Mouse (Mus musculus) spleen, adult 2 months (tissue): Measurements from ENCODE around the gene Zyx. TPM values are rescaled to one million over a fixed set of nuclear protein-coding genes. Genes with fewer than 3 reads are reported as not detected.

ENCODE experiments used
- DNase-seq, 2 experiments: peaks; one replicate each; pipeline versions ENCODE4 v3.0.0 to v3.0.0-alpha.2; 2012 to 2021; ENCODE audit warnings: low spot score in 2 of 2, low read depth in 1 of 2
- H3K27ac ChIP-seq: fragments of 200-500 bp; 2 replicates; pipeline ENCODE4 v1.5.1; 2012; ENCODE audit warnings: low read length, inconsistent platforms; ENCODE audit not compliant: insufficient read depth
- H3K27me3 ChIP-seq: fragments of 200-500 bp; 2 replicates; pipeline ENCODE4 v1.6.1; 2012; ENCODE audit warnings: mild to moderate bottlenecking, moderate library complexity, low read length, inconsistent platforms; ENCODE audit not compliant: control insufficient read depth, insufficient read depth
- H3K36me3 ChIP-seq: fragments of 200-500 bp; 2 replicates; pipeline ENCODE4 v1.6.1; 2012; ENCODE audit warnings: mild to moderate bottlenecking, low read length, inconsistent platforms; ENCODE audit not compliant: control insufficient read depth, insufficient read depth
- H3K4me1 ChIP-seq: fragments of 200-500 bp; 2 replicates; pipeline ENCODE4 v1.6.1; 2011; ENCODE audit warnings: inconsistent platforms; ENCODE audit not compliant: control insufficient read depth, insufficient read depth, insufficient read length
- H3K4me3 ChIP-seq: fragments of 200-500 bp; 2 replicates; pipeline ENCODE4 v1.5.1; 2011; ENCODE audit warnings: mild to moderate bottlenecking, inconsistent platforms; ENCODE audit not compliant: insufficient read depth, insufficient read length; ENCODE audit errors: extremely low read depth
- CTCF ChIP-seq: fragments of 200-500 bp; IDR thresholded peaks from 2 replicates; pipeline ENCODE4 v1.5.1; 2011; ENCODE audit warnings: mild to moderate bottlenecking, inconsistent platforms; ENCODE audit not compliant: insufficient read depth, insufficient read length, insufficient replicate concordance; ENCODE audit errors: extremely low read depth
- POLR2A ChIP-seq: fragments of 200-500 bp; IDR thresholded peaks from 2 replicates; pipeline ENCODE4 v1.6.1; 2011; ENCODE audit warnings: low read depth, low read length, inconsistent platforms
- WGBS: fragments of 180-500 bp; shearing (Covaris S2); methylation state at CpG from one replicate; pipeline ENCODE4 v1.1.7; 2018; 5-methylcytosine and 5-hydroxymethylcytosine counted together
- polyA plus RNA-seq: library from polyadenylated mRNA; depleted of rRNA; stranded (reverse); fragments of >200 nt; gene quantifications from 2 replicates; pipeline ENCODE4 v1.2.3, GENCODE M21; 2012; rRNA removed

Gene Zyx
- polyA plus RNA-seq: 184 and 228 TPM in 2 replicates

DNA sequence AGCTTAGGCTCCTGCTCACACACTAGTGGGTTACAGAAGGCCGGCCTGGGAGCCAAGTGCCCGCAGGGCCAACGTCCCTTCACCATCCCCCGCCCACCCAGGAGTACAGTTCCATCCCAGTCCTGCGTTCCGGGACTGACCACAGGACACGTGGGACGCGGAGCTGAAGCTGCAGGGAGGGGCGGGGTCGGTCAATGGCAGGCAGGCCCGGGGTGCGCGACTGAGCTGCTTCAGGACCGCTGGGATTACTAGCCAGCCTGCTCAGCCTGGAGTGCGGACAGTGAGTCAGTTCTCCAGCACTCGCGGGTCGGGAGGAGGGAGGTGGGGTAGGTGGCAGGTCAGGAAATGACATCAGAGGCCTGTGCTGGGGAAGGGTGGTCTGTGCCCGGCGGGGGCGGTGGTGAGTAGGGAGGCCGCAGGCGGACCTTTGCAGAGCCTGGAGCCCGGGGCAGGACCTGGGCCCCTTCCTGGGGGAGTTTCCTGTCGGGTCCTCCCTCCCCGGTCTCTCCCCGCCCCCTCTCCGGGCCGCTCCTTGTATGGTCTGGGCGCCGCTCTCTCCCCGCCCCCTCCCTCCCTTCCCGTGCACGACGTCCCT lies at the start of gene Zyx:
Gene Zyx (plus strand): TSS at position 205 of the 595 bp plus-strand sequence.
- Histone ChIP-seq H3K36me3 (no peaks in the 10 kb centered on the region; the same call in 1 of the 2 replicates), H3K27ac (peak within 1 kb of the TSS; percentile 79), H3K4me3 (peak within 1 kb of the TSS; percentile 89), H3K4me1 (peaks cover 23% of the 10 kb centered on the region; the same call in 1 of the 2 replicates), H3K27me3 (no peaks in the 10 kb centered on the region)
- DNase-seq: peak; percentile 54 to 84
- TF ChIP-seq CTCF (0 out of 2 replicates have a peak, but pooled peaks have one; percentile 3), POLR2A (no peak)
- WGBS: under 1% methylated on average over 30 of the region's 36 CpGs

DNA sequence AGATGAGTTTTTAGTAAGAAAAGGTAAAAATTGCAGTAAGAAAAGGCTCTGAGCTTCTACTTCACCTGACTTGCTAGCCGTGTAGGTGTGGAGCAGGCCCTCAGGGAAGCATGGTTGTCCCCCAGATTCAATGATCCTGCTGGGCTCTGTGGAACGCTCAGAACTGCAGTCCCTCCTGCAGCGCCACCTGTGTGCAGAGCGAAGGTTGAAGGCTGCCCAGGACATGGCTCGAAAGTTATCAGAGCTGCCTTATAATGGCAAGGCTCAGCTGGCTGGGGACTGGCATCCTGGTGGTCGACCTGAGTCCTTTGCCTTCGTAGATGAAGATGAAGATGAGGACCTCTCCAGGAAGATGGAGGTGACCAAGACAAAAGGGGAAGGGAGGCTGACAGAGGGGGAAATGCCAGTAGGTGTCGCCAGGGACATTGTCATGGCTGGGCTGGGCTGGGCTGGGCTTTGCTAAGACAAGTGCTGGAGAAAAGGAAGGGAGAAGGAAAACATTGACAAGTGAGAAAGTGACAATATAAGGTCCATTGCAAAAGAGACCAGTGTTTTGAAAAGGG lies 39.5 kb upstream of the Zyx start:
- peak; percentile 7; the same call in 1 of the 2 replicates for TF ChIP-seq CTCF
- TF ChIP-seq POLR2A: no peak
- no peak for DNase-seq
- no peaks in the 10 kb centered on the region for H3K27me3 ChIP-seq
- H3K4me1 ChIP-seq: peaks cover 2% of the 10 kb centered on the region; the same call in 1 of the 2 replicates
- no peak overlapping the region for H3K4me3 ChIP-seq
- 73% methylated on average over 8 of the region's 8 CpGs for WGBS
- no peak overlapping the region for H3K27ac ChIP-seq
- H3K36me3 ChIP-seq: no peaks in the 10 kb centered on the region

- Histone ChIP-seq H3K36me3 (no peaks in the 10 kb centered on the region), H3K4me3 (no peak overlapping the region), H3K27ac (no peak overlapping the region), H3K27me3 (no peaks in the 10 kb centered on the region), H3K4me1 (peaks cover 2% of the 10 kb centered on the region; the same call in 1 of the 2 replicates)
- DNase-seq: no peak
- no peak for TF ChIP-seq POLR2A
- no peak for TF ChIP-seq CTCF
- WGBS: 43% methylated on average over 2 of the region's 2 CpGs
Measured at GRCm38 (mm10) chr6:42310427-42311053, 38.9 kb upstream of the Zyx start.

DNA sequence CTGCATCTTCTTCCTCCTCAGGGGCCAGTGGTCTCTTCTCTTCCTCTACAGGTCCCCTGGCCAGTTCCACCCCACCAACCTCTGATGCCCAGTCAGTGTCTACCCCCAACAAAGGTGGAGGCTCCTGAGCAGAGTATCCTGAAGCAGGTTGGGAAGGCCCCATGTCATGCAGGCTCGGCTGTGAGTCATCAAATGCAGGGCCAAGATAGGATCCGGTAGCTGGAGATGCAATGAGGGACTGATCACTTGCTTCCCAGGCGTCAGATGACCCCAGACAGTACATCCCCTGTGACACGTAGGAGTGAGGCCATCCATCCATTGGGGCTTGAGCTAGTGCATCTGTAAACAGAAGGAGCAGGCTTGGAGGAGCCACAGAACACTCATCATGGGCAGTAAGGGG lies 31.1 kb upstream of the Zyx start:
- H3K36me3 ChIP-seq: no peaks in the 10 kb centered on the region
- no peak for DNase-seq
- H3K27me3 ChIP-seq: peaks cover 3% of the 10 kb centered on the region
- no peaks in the 10 kb centered on the region for H3K4me1 ChIP-seq
- TF ChIP-seq CTCF (no peak), POLR2A (no peak)
- no peak overlapping the region for H3K4me3 ChIP-seq
- 85% methylated on average over 4 of the region's 4 CpGs for WGBS
- no peak overlapping the region for H3K27ac ChIP-seq

DNA sequence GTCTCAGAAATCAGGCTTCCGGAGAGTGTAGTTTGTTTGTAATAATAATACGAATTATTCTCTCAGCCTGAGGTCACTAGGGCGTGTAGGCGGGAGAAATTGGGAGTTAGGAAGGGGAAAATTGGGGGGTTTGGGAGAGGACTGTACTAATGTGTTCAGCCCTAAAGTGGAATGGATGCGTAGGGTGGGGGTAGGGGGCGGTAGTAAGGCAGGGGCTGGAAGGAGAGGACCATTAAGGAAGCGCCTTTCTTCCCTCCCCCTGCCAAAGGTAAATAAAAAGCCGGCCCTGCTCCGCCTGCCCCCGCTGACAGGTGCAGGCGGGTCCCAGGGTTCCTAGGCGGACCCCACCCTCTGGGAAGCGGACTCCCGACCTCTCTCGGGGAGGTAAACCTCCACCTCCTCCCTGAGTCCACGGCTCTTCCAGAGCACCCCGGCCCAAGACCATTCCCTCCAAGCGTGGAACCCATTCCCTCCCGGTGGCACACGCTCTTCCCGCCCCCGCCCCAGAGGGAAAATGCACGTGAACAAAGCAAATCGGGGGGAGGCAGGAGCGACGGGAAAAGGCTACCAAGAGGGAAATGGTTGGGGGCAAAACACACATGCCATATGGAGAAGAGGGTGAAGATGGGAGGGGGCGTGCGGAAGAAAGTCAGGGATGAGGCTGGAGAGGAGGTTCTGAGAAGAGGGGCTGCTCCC lies 25.9 kb upstream of the Zyx start:
- Histone ChIP-seq H3K4me1 (peaks cover 5% of the 10 kb centered on the region; the same call in 1 of the 2 replicates), H3K27ac (no peak overlapping the region), H3K36me3 (no peaks in the 10 kb centered on the region), H3K4me3 (peak overlapping the region; percentile 61; the same call in 1 of the 2 replicates), H3K27me3 (peaks cover 18% of the 10 kb centered on the region)
- WGBS: 11% methylated on average over 28 of the region's 28 CpGs
- TF ChIP-seq CTCF (no peak), POLR2A (no peak)
- no peak for DNase-seq

- Histone ChIP-seq H3K36me3 (no peaks in the 10 kb centered on the region), H3K4me3 (peak overlapping the region; percentile 61), H3K4me1 (peaks cover 5% of the 10 kb centered on the region; the same call in 1 of the 2 replicates), H3K27ac (no peak overlapping the region), H3K27me3 (peaks cover 18% of the 10 kb centered on the region)
- TF ChIP-seq CTCF (no peak), POLR2A (no peak)
- WGBS: 3% methylated on average over 27 of the region's 32 CpGs
- DNase-seq: no peak
Measured at GRCm38 (mm10) chr6:42324067-42324481, 25.4 kb upstream of the Zyx start.
